Mouse (Mus musculus) embryonic fibroblast, embryonic 13.5 days (primary cell): ENCODE measurements at regions not wholly inside any gene's neighbourhood (a gene's known extent, or its start where the extent isn't known, plus 50 kb on each side); places are given as distances from the start of the nearest gene placed in this dataset.

Experiments
- CTCF ChIP-seq: IDR thresholded peaks from 2 replicates; pipeline ENCODE4 v1.5.1; 2011; ENCODE audit warnings: mild to moderate bottlenecking, control low read depth, low read length, moderate library complexity, borderline replicate concordance; ENCODE audit not compliant: insufficient read depth
- POLR2A ChIP-seq: IDR thresholded peaks from 2 replicates; pipeline ENCODE4 v1.6.1; 2011; ENCODE audit warnings: low read depth, mild to moderate bottlenecking, control low read depth, low read length, moderate library complexity

DNA sequence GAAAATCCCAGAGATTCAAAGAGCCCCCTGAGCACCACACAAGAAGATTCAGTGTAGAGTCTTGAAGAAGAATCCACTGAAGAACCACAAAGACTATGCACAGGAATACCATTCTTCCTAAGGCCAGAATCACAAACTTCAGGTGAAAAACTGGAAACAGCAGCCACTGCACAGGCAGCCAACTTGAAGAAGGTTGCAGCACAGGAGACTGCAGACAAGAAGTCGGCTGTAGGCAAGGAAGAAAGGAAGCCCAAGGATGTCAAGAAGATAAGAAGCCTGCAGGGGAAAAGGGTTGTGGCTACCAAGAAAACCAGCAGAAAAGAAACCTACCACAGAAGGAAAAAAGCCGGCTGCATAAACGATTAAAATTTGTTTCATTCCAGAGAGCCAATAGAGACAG, 76.8 kb upstream of the Ngly1 start:
- TF ChIP-seq CTCF: no peak
- TF ChIP-seq POLR2A: no peak
